Mouse (Mus musculus) midbrain, embryonic 12.5 days (tissue): Measurements from ENCODE around the gene Btnl10. TPM values are rescaled to one million over a fixed set of nuclear protein-coding genes. Genes with fewer than 3 reads are reported as not detected.

Experiments used
- ATAC-seq: fragments of 200-750 bp; cut with Nextera tagmentation; 2 replicates; pipeline ENCODE4 v1.8.0; 2017; ENCODE audit warnings: low read depth, moderate TSS enrichment, moderate library complexity; ENCODE audit not compliant: low FRiP score
- H3K27ac ChIP-seq: fragments of 300-500 bp; sonication (generic); replicated peaks from 2 replicates; pipeline ENCODE4 v1.5.1; 2016; ENCODE audit warnings: mild to moderate bottlenecking
- H3K27me3 ChIP-seq: fragments of 300-500 bp; sonication (generic); 2 replicates; pipeline ENCODE4 v1.6.1; 2016; ENCODE audit warnings: mild to moderate bottlenecking
- H3K36me3 ChIP-seq: fragments of 300-500 bp; sonication (generic); 2 replicates; pipeline ENCODE4 v1.6.1; 2016
- H3K4me1 ChIP-seq: fragments of 300-500 bp; sonication (generic); 2 replicates; pipeline ENCODE4 v1.6.1; 2016
- H3K4me2 ChIP-seq: fragments of 300-500 bp; sonication (generic); replicated peaks from 2 replicates; pipeline ENCODE4 v1.6.1; 2016; ENCODE audit warnings: mild to moderate bottlenecking, moderate library complexity
- H3K4me3 ChIP-seq: fragments of 300-500 bp; sonication (generic); 2 replicates; pipeline ENCODE4 v1.5.1; 2016; ENCODE audit warnings: mild to moderate bottlenecking
- H3K9ac ChIP-seq: fragments of 300-500 bp; sonication (generic); replicated peaks from 2 replicates; pipeline ENCODE4 v1.6.1; 2016; ENCODE audit warnings: mild to moderate bottlenecking, moderate library complexity
- H3K9me3 ChIP-seq: fragments of 300-500 bp; sonication (generic); 2 replicates; pipeline ENCODE4 v1.6.1; 2016; ENCODE audit warnings: mild to moderate bottlenecking
- WGBS: fragments of 180-500 bp; shearing (Covaris S2); methylation state at CpG from one replicate; pipeline ENCODE4 v1.1.7; 2016; 5-methylcytosine and 5-hydroxymethylcytosine counted together
- polyA plus RNA-seq: library from polyadenylated mRNA; unstranded; fragments of >200 nt; fragmentation: Nextera tagmentation; extraction: Ambion mirVana; gene quantifications from 2 replicates; pipeline ENCODE4 v1.2.1, GENCODE M21; 2016

Gene Btnl10
- polyA plus RNA-seq, 1 experiment from 2014 or later = not detected

GRCm38 (mm10) chr11:58914461-58915028, 3.2 kb upstream of the Btnl10 start:
- WGBS = 18% methylated on average over 17 of the region's 17 CpGs
- no peaks in the 10 kb centered on the region for H3K36me3 ChIP-seq
- no peak overlapping the region for H3K27ac ChIP-seq
- H3K9me3 ChIP-seq = no peaks in the 10 kb centered on the region
- peak overlapping the region; percentile 41; the same call in 1 of the 2 replicates for H3K9ac ChIP-seq
- H3K27me3 ChIP-seq = no peaks in the 10 kb centered on the region; the same call in 1 of the 2 replicates
- ATAC-seq = no peak
- H3K4me2 ChIP-seq = peak overlapping the region; percentile 51
- H3K4me1 ChIP-seq = 0 out of 2 replicates have a peak, but pooled peaks cover 4% of the 10 kb centered on the region
- H3K4me3 ChIP-seq = peak overlapping the region; percentile 24

- Histone ChIP-seq H3K27me3 (no peaks in the 10 kb centered on the region; the same call in 1 of the 2 replicates), H3K4me2 (no peak overlapping the region), H3K27ac (no peak overlapping the region), H3K9ac (no peak overlapping the region), H3K36me3 (no peaks in the 10 kb centered on the region), H3K4me3 (no peak overlapping the region), H3K9me3 (no peaks in the 10 kb centered on the region), H3K4me1 (0 out of 2 replicates have a peak, but pooled peaks cover 4% of the 10 kb centered on the region)
- 58% methylated on average over 14 of the region's 14 CpGs for WGBS
- ATAC-seq = no peak
These were observed 596 bp upstream of the Btnl10 start for GRCm38 (mm10) chr11:58916879-58917744.

GRCm38 (mm10) chr11:58918759-58919158, 1.1 kb downstream of the Btnl10 start:
- no peak overlapping the region for H3K4me3 ChIP-seq
- no peak overlapping the region for H3K4me2 ChIP-seq
- H3K36me3 ChIP-seq = no peaks in the 10 kb centered on the region
- H3K27me3 ChIP-seq = no peaks in the 10 kb centered on the region; the same call in 1 of the 2 replicates
- H3K9ac ChIP-seq = no peak overlapping the region
- H3K27ac ChIP-seq = no peak overlapping the region
- H3K4me1 ChIP-seq = 0 out of 2 replicates have a peak, but pooled peaks cover 4% of the 10 kb centered on the region
- WGBS = 83% methylated on average over 5 of the region's 5 CpGs
- ATAC-seq = no peak
- no peaks in the 10 kb centered on the region for H3K9me3 ChIP-seq

- H3K36me3 ChIP-seq = no peaks in the 10 kb centered on the region
- no peaks in the 10 kb centered on the region for H3K9me3 ChIP-seq
- H3K4me3 ChIP-seq = no peak overlapping the region
- no peak overlapping the region for H3K4me2 ChIP-seq
- no peaks in the 10 kb centered on the region; the same call in 1 of the 2 replicates for H3K27me3 ChIP-seq
- no peaks in the 10 kb centered on the region for H3K4me1 ChIP-seq
- no peak for ATAC-seq
- H3K27ac ChIP-seq = no peak overlapping the region
- no peak overlapping the region for H3K9ac ChIP-seq
- WGBS = 82% methylated on average over 9 of the region's 9 CpGs
These were observed 4.7 kb downstream of the Btnl10 start for GRCm38 (mm10) chr11:58922420-58922819.

- WGBS = 65% methylated on average over 2 of the region's 3 CpGs
- Histone ChIP-seq H3K9ac (no peak overlapping the region), H3K36me3 (peaks cover 7% of the 10 kb centered on the region), H3K9me3 (no peaks in the 10 kb centered on the region), H3K27ac (no peak overlapping the region), H3K4me2 (no peak overlapping the region), H3K4me1 (0 out of 2 replicates have a peak, but pooled peaks cover 2% of the 10 kb centered on the region), H3K4me3 (no peak overlapping the region), H3K27me3 (no peaks in the 10 kb centered on the region)
- no peak for ATAC-seq
These were observed 8.9 kb downstream of the Btnl10 start for GRCm38 (mm10) chr11:58926651-58927050.

- H3K4me1 ChIP-seq = 0 out of 2 replicates have a peak, but pooled peaks cover 2% of the 10 kb centered on the region
- 79% methylated on average over 2 of the region's 2 CpGs for WGBS
- H3K4me2 ChIP-seq = no peak overlapping the region
- no peak overlapping the region for H3K4me3 ChIP-seq
- no peaks in the 10 kb centered on the region for H3K27me3 ChIP-seq
- no peak overlapping the region for H3K27ac ChIP-seq
- no peak for ATAC-seq
- H3K9ac ChIP-seq = no peak overlapping the region
- H3K9me3 ChIP-seq = no peaks in the 10 kb centered on the region
- peaks cover 11% of the 10 kb centered on the region for H3K36me3 ChIP-seq
These were observed 9.3 kb downstream of the Btnl10 start for GRCm38 (mm10) chr11:58927053-58927452.

- Histone ChIP-seq H3K4me3 (no peak overlapping the region), H3K36me3 (peaks cover 21% of the 10 kb centered on the region), H3K4me2 (peak overlapping the region; percentile 21; the same call in 1 of the 2 replicates), H3K9me3 (no peaks in the 10 kb centered on the region), H3K4me1 (0 out of 2 replicates have a peak, but pooled peaks cover 2% of the 10 kb centered on the region), H3K9ac (no peak overlapping the region), H3K27ac (peak overlapping the region; percentile 60; the same call in 1 of the 2 replicates), H3K27me3 (no peaks in the 10 kb centered on the region)
- ATAC-seq = peak; percentile 68; the same call in 1 of the 2 replicates
- WGBS = 35% methylated on average over 20 of the region's 20 CpGs
These were observed 10.3 kb downstream of the Btnl10 start for GRCm38 (mm10) chr11:58927790-58928651.

- H3K4me2 ChIP-seq = no peak overlapping the region
- H3K9ac ChIP-seq = no peak overlapping the region
- H3K9me3 ChIP-seq = no peaks in the 10 kb centered on the region
- 76% methylated on average over 4 of the region's 4 CpGs for WGBS
- no peak for ATAC-seq
- no peak overlapping the region for H3K27ac ChIP-seq
- H3K4me3 ChIP-seq = no peak overlapping the region
- no peaks in the 10 kb centered on the region for H3K27me3 ChIP-seq
- 0 out of 2 replicates have a peak, but pooled peaks cover 2% of the 10 kb centered on the region for H3K4me1 ChIP-seq
- H3K36me3 ChIP-seq = peaks cover 31% of the 10 kb centered on the region
These were observed 11.3 kb downstream of the Btnl10 start for GRCm38 (mm10) chr11:58929055-58929454.

- ATAC-seq = no peak
- Histone ChIP-seq H3K4me1 (0 out of 2 replicates have a peak, but pooled peaks cover 2% of the 10 kb centered on the region), H3K27ac (no peak overlapping the region), H3K27me3 (no peaks in the 10 kb centered on the region), H3K9ac (no peak overlapping the region), H3K9me3 (no peaks in the 10 kb centered on the region), H3K36me3 (peaks cover 37% of the 10 kb centered on the region), H3K4me2 (no peak overlapping the region), H3K4me3 (no peak overlapping the region)
- 70% methylated on average over 3 of the region's 3 CpGs for WGBS
These were observed 11.9 kb downstream of the Btnl10 start for GRCm38 (mm10) chr11:58929641-58930040.

GRCm38 (mm10) chr11:58930254-58930653, 12.5 kb downstream of the Btnl10 start:
- H3K4me2 ChIP-seq = no peak overlapping the region
- ATAC-seq = no peak
- no peak overlapping the region for H3K9ac ChIP-seq
- H3K27ac ChIP-seq = no peak overlapping the region
- no peaks in the 10 kb centered on the region for H3K27me3 ChIP-seq
- H3K36me3 ChIP-seq = peaks cover 41% of the 10 kb centered on the region
- H3K9me3 ChIP-seq = no peaks in the 10 kb centered on the region
- H3K4me3 ChIP-seq = no peak overlapping the region
- H3K4me1 ChIP-seq = 0 out of 2 replicates have a peak, but pooled peaks cover 2% of the 10 kb centered on the region
- WGBS = 92% methylated on average over 3 of the region's 3 CpGs

- H3K9ac ChIP-seq = no peak overlapping the region
- H3K4me3 ChIP-seq = no peak overlapping the region
- H3K9me3 ChIP-seq = no peaks in the 10 kb centered on the region
- WGBS = 91% methylated on average over 4 of the region's 4 CpGs
- peaks cover 7% of the 10 kb centered on the region for H3K4me1 ChIP-seq
- ATAC-seq = no peak
- H3K27ac ChIP-seq = no peak overlapping the region
- H3K27me3 ChIP-seq = no peaks in the 10 kb centered on the region
- peaks cover 53% of the 10 kb centered on the region for H3K36me3 ChIP-seq
- H3K4me2 ChIP-seq = no peak overlapping the region
These were observed 13.9 kb downstream of the Btnl10 start for GRCm38 (mm10) chr11:58931576-58931975.
